Mouse (Mus musculus) gastrocnemius, postnatal 25 days (tissue): ENCODE measurements around the gene Tmem117. TPM values are rescaled to one million over a fixed set of nuclear protein-coding genes. Genes with fewer than 3 reads are reported as not detected.

Experiments used
- DNase-seq: peaks from one replicate; pipeline ENCODE4 v3.0.0; 2022
- long read RNA-seq, 2 experiments: library from polyadenylated mRNA; stranded (forward); transcript quantifications; one replicate each; pipeline ENCODE4 v2.0.0; 2021
- total RNA-seq, 2 experiments: library from RNA; stranded (reverse); gene quantifications; 1 replicate in 1 of 2; 2 replicates in 1 of 2; pipeline ENCODE4 v1.2.3; 2021

Tmem117 gene
- total RNA-seq: 10 to 100 TPM; 18.2 to 22.8 TPM
- long read RNA-seq, experiment 1, transcript Tmem117-201 (8 exons, 2,717 nt): major isoform, 14 of 21 reads
- long read RNA-seq, experiment 1, partial matches to known transcripts: 1 of 21 reads
- long read RNA-seq, experiment 1, other reads (novel, unspliced or antisense): 5 of 21 reads
- long read RNA-seq, experiment 2, transcript Tmem117-201 (8 exons, 2,717 nt): major isoform, 11 of 14 reads
- long read RNA-seq, experiment 2, partial matches to known transcripts: 2 of 14 reads
- long read RNA-seq, experiment 2, other reads (novel, unspliced or antisense): 1 of 14 reads

GRCm38 (mm10) chr15:94628830-94629601 is at the start of gene Tmem117:
Gene Tmem117, plus strand, starts transcription at chr15:94629232.
- peak; percentile 73 for DNase-seq

- no peak for DNase-seq
Observed at GRCm38 (mm10) chr15:94582000-94582593, 46.9 kb upstream of the Tmem117 start.

- DNase-seq: no peak
Observed at GRCm38 (mm10) chr15:94583153-94583552, 45.9 kb upstream of the Tmem117 start.

- no peak for DNase-seq
Observed at GRCm38 (mm10) chr15:94584738-94585137, 44.3 kb upstream of the Tmem117 start.

- no peak for DNase-seq
Observed at GRCm38 (mm10) chr15:94587826-94588715, 41.0 kb upstream of the Tmem117 start.

- DNase-seq: peak; percentile 98
Observed at GRCm38 (mm10) chr15:94589219-94590075, 39.6 kb upstream of the Tmem117 start, which contains the start of gene Twf1. Gene Twf1, minus strand, starts transcription at chr15:94589889.

GRCm38 (mm10) chr15:94590083-94590482 is 38.9 kb upstream of the Tmem117 start:
- DNase-seq: no peak

GRCm38 (mm10) chr15:94591356-94591755 is 37.7 kb upstream of the Tmem117 start:
- DNase-seq: no peak

- no peak for DNase-seq
Observed at GRCm38 (mm10) chr15:94593586-94593985, 35.4 kb upstream of the Tmem117 start.

GRCm38 (mm10) chr15:94600145-94600707 is 28.8 kb upstream of the Tmem117 start:
- DNase-seq: no peak

GRCm38 (mm10) chr15:94601339-94601738 is 27.7 kb upstream of the Tmem117 start:
- no peak for DNase-seq

- no peak for DNase-seq
Observed at GRCm38 (mm10) chr15:94602441-94602840, 26.6 kb upstream of the Tmem117 start.

GRCm38 (mm10) chr15:94607768-94608167 is 21.3 kb upstream of the Tmem117 start:
- no peak for DNase-seq

- no peak for DNase-seq
Observed at GRCm38 (mm10) chr15:94616036-94616435, 13.0 kb upstream of the Tmem117 start.

- DNase-seq: no peak
Observed at GRCm38 (mm10) chr15:94620909-94621308, 8.1 kb upstream of the Tmem117 start.

- DNase-seq: no peak
Observed at GRCm38 (mm10) chr15:94628463-94628829, 586 bp upstream of the Tmem117 start.

GRCm38 (mm10) chr15:94630553-94630952 is 1.5 kb downstream of the Tmem117 start:
- DNase-seq: no peak

GRCm38 (mm10) chr15:94634524-94634923 is 5.5 kb downstream of the Tmem117 start:
- no peak for DNase-seq

GRCm38 (mm10) chr15:94638207-94638606 is 9.2 kb downstream of the Tmem117 start:
- DNase-seq: peak; percentile 23

GRCm38 (mm10) chr15:94639126-94639525 is 10.1 kb downstream of the Tmem117 start:
- DNase-seq: no peak

GRCm38 (mm10) chr15:94646012-94646411 is 17.0 kb downstream of the Tmem117 start:
- no peak for DNase-seq
